Mouse (Mus musculus): Measurements from ENCODE around the gene Tamm41. TPM values are rescaled to one million over a fixed set of nuclear protein-coding genes. Genes with fewer than 3 reads are reported as not detected.

Gene Tamm41
- polyA plus RNA-seq, 1 experiment, result 16.8 TPM

- Histone ChIP-seq H3K4me3 (ENCODE audit: insufficient read depth, low read length) (no peak overlapping the region), H3K4me1 (ENCODE audit: control insufficient read depth, insufficient read depth, low read length) (0 out of 2 replicates have a peak, but pooled peaks cover 4% of the 10 kb centered on the region), H3K27ac (ENCODE audit: insufficient read depth, low read length) (no peak overlapping the region)
- TF ChIP-seq POLR2A (IDR thresholded peaks at IDR 0.05; ENCODE audit: low read depth, low read length) (no peak), CTCF (IDR thresholded peaks at IDR 0.05; ENCODE audit: borderline replicate concordance, insufficient read depth, low read length) (no peak)
Observed at GRCm38 (mm10) chr6:114958249-114959011, 79.2 kb downstream of the Tamm41 start.

DNA sequence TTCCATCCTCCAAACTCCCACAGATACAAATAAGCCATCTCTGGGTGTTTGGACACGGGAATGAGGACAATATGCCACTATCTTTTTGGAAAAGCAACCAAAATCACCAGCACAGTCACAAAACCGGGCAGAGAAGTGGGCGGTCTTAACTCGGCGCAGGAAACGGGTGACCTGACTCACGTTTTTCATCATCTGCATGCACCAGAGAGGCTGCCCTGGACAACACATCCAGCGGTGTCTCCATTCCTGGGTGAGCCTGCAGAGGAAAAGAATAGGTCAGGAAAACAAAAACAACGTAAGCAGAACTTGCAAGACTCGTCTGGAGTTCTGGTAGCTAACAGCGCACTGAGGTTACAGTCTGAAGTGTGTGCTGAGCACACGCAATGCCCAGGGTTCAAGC, 79.9 kb downstream of the Tamm41 start:
- no peak overlapping the region for H3K27ac ChIP-seq (ENCODE audit: insufficient read depth, low read length)
- H3K4me1 ChIP-seq (ENCODE audit: control insufficient read depth, insufficient read depth, low read length), result 0 out of 2 replicates have a peak, but pooled peaks cover 4% of the 10 kb centered on the region
- H3K4me3 ChIP-seq (ENCODE audit: insufficient read depth, low read length), result no peak overlapping the region
- TF ChIP-seq POLR2A (IDR thresholded peaks at IDR 0.05; ENCODE audit: low read depth, low read length) (no peak), CTCF (IDR thresholded peaks at IDR 0.05; ENCODE audit: borderline replicate concordance, insufficient read depth, low read length) (no peak)

DNA sequence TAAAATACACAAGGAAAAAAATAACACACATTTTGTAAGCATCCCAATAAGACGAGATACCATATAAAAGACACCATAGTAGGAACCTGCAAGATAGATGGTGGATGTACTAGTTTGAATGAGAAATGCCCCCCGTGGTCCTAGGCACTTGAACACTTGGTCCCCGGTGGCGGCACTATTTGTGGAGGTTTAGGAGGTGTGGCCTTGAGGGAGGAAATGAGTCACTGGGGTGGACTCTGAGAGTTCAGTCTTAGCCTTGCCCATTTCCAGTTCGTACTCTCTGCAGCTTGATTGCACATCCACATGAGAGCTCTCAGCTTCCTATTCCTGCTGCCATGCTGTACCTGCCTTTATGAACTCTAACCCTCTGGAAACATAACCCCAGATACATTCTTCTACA, 83.2 kb downstream of the Tamm41 start:
- Histone ChIP-seq H3K4me3 (ENCODE audit: insufficient read depth, low read length) (no peak overlapping the region), H3K27ac (ENCODE audit: insufficient read depth, low read length) (no peak overlapping the region), H3K4me1 (ENCODE audit: control insufficient read depth, insufficient read depth, low read length) (no peaks in the 10 kb centered on the region)
- no peak for TF ChIP-seq CTCF (IDR thresholded peaks at IDR 0.05; ENCODE audit: borderline replicate concordance, insufficient read depth, low read length)

Other genes starting within 250 kb of the Tamm41 start
- gene Vgll4, start 67.9 kb downstream of the Tamm41 start, polyA plus RNA-seq (2011; ENCODE audit: insufficient read length, low read depth, missing spikeins), result 31.1 and 36.4 TPM in 2 replicates
- gene Syn2, start 97.0 kb upstream of the Tamm41 start, polyA plus RNA-seq (2011; ENCODE audit: insufficient read length, low read depth, missing spikeins), result 0.17 TPM in 1 of 2 replicates, not detected in the other
- gene Gm17482, start 189.5 kb upstream of the Tamm41 start, polyA plus RNA-seq (2011; ENCODE audit: insufficient read length, low read depth, missing spikeins), result not detected in 2 replicates
- gene Timp4, start 214.3 kb upstream of the Tamm41 start, polyA plus RNA-seq (2011; ENCODE audit: insufficient read length, low read depth, missing spikeins), result not detected in 2 replicates